Mouse (Mus musculus): ENCODE results near the gene Ttl.

- TF ChIP-seq POLR2A (IDR thresholded peaks at IDR 0.05; ENCODE audit: low read depth, low read length) (no peak), CTCF (IDR thresholded peaks at IDR 0.05; ENCODE audit: borderline replicate concordance, insufficient read depth, low read length) (peak; percentile 41; the same call in 1 of the 2 replicates)
Measured at GRCm38 (mm10) chr2:129084959-129085358, 19.2 kb downstream of the Ttl start.
